Mouse (Mus musculus): Measurements from ENCODE around the gene Ipmk. TPM values are rescaled to one million over a fixed set of nuclear protein-coding genes. Genes with fewer than 3 reads are reported as not detected.

Gene Ipmk
- total and polyA plus RNA-seq, 3 experiments = 14.7 to 27.1 (median 23.8) TPM

GRCm38 (mm10) chr10:71354947-71355346, 7.4 kb downstream of the Ipmk start:
- dilution Hi-C loops (cut with MboI; ENCODE audit: extremely low pct_ligation_motif_present, extremely low pct_unique_long_range_greater_than_20kb, low sequenced_read_pairs) = no loop called here
- DNase-seq (ENCODE audit: extremely low read depth) = no peak
- H3K4me2 ChIP-seq (ENCODE audit: insufficient read depth, low read depth, poor library complexity, severe bottlenecking) = no peak overlapping the region
- in situ Hi-C loops (cut with MboI; ENCODE audit: low pct_ligation_motif_present, low pct_unique_long_range_greater_than_20kb, low sequenced_read_pairs) = no loop called here
- H3K27me3 ChIP-seq (replicated peaks) = no peaks in the 10 kb centered on the region
- TF ChIP-seq NELFE (IDR thresholded peaks at IDR 0.05; ENCODE audit: low read depth, low read length) = no peak
- no peak for TF ChIP-seq CHD1 (IDR thresholded peaks at IDR 0.05; ENCODE audit: low read depth, low read length)
- TF ChIP-seq TBP (conservative IDR thresholded peaks at IDR 0.05; ENCODE audit: low read depth, low read length) = no peak
- no peak for TF ChIP-seq BHLHE40 (IDR thresholded peaks at IDR 0.05; ENCODE audit: low read depth, low read length)
- TF ChIP-seq E2F4 (IDR thresholded peaks at IDR 0.05; ENCODE audit: insufficient replicate concordance, low read depth, low read length) = no peak
- no peak for TF ChIP-seq RCOR1 (conservative IDR thresholded peaks at IDR 0.05; ENCODE audit: low read depth, low read length)
- no peak for TF ChIP-seq USF2 (conservative IDR thresholded peaks at IDR 0.05; ENCODE audit: low read depth, low read length)
- no peak for TF ChIP-seq POLR2A (IDR thresholded peaks at IDR 0.05; ENCODE audit: low read depth, low read length)
- H3K9ac ChIP-seq (ENCODE audit: insufficient read depth, low read depth) = no peak overlapping the region
- no peak overlapping the region for H3K27ac ChIP-seq (ENCODE audit: insufficient read depth, low read depth)
- no peaks in the 10 kb centered on the region for H3K9me3 ChIP-seq (replicated peaks; ENCODE audit: low read length)
- H3K4me1 ChIP-seq (ENCODE audit: control insufficient read depth in 1 of 2, insufficient read depth in 2 of 2) = peaks cover 2 to 22% of the 10 kb centered on the region in 2 experiments; a peak in 2 of 4 replicates
- H3K36me3 ChIP-seq (replicated peaks in 1 of 2; ENCODE audit: control insufficient read depth in 1 of 2, insufficient read depth in 1 of 2, low read length in 1 of 2) = peaks cover 6 to 62% of the 10 kb centered on the region in 2 experiments
- peaks cover 6% of the 10 kb centered on the region; the same call in 1 of the 2 replicates for H3K79me2 ChIP-seq (replicated peaks; ENCODE audit: control insufficient read depth, extremely low read depth, insufficient read depth, poor library complexity, severe bottlenecking)
- no peak overlapping the region for H3K4me3 ChIP-seq (replicated peaks in 1 of 3; ENCODE audit: low read depth in 2 of 3, low read length in 2 of 3, poor library complexity in 1 of 3)

DNA sequence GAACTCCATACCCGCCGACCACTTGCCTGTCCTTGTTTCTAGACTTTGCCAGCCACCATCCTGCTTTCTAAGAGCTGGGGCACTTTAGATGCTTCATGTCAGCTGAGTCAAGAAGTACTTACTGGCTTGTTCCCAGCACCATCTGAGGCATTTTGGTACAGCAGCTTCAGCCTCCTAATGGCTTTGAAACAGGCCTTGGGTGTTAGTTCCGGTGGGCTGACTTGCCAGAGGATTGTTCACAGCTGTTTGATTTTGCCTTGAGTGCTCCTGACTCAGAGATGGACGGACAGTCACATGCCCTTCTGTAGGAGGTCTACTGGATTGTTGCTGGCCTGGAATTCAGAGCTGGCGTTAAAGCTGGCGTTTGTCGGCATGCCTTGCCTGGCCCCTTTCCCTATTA, 13.5 kb downstream of the Ipmk start:
- Histone ChIP-seq H3K36me3 (replicated peaks in 1 of 2; ENCODE audit: control insufficient read depth in 1 of 2, insufficient read depth in 1 of 2, low read length in 1 of 2) (peaks cover 4 to 54% of the 10 kb centered on the region in 2 experiments), H3K4me3 (replicated peaks in 1 of 3; ENCODE audit: low read depth in 2 of 3, low read length in 2 of 3, poor library complexity in 1 of 3) (no peak overlapping the region), H3K27me3 (replicated peaks) (no peaks in the 10 kb centered on the region), H3K4me1 (ENCODE audit: control insufficient read depth in 1 of 2, insufficient read depth in 2 of 2) (peaks cover 10 to 45% of the 10 kb centered on the region in 2 experiments), H3K79me2 (replicated peaks; ENCODE audit: control insufficient read depth, extremely low read depth, insufficient read depth, poor library complexity, severe bottlenecking) (peaks cover 4% of the 10 kb centered on the region; the same call in 1 of the 2 replicates), H3K9ac (ENCODE audit: insufficient read depth, low read depth) (no peak overlapping the region), H3K27ac (ENCODE audit: insufficient read depth, low read depth) (no peak overlapping the region), H3K9me3 (replicated peaks; ENCODE audit: low read length) (no peaks in the 10 kb centered on the region), H3K4me2 (ENCODE audit: insufficient read depth, low read depth, poor library complexity, severe bottlenecking) (no peak overlapping the region)
- dilution Hi-C loops (cut with MboI; ENCODE audit: extremely low pct_ligation_motif_present, extremely low pct_unique_long_range_greater_than_20kb, low sequenced_read_pairs) = no loop called here
- no peak for TF ChIP-seq CHD1 (IDR thresholded peaks at IDR 0.05; ENCODE audit: low read depth, low read length)
- no peak for DNase-seq (ENCODE audit: extremely low read depth)
- in situ Hi-C loops (cut with MboI; ENCODE audit: low pct_ligation_motif_present, low pct_unique_long_range_greater_than_20kb, low sequenced_read_pairs) = no loop called here

DNA sequence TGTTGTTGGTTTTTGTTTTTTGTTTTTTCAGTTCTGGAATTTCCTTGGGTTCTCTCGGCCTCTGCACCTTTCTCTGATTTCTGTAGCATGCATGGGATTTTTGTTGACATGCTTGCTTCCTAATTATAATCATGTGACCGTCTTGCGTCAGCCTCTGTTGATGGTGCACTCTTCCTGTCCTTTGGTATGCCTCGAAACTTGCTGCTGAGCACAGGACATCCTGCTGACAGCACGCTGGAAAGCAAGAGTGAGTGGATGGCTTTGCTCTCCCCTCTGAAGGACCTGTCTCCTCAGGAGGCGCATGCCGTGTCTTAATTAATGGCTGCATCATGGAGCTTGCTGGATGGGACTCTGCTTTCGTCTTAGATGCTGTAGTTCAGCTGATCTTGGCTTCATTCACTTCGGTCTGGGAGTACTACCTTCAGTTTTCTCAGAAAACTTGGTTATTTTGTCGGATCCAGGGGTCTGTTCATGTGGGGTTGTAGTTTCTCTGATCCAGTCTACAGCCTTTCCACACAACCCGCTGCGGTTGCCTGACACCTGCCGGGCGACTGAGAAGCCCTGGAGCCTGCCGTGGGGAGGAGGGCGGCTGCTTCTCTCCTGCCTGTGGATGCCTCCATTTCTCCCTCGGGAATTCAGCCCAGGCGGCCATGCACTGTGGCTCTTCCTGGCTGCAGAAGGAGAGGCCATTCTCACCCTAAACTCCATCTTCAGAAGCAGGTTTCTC, 14.4 kb downstream of the Ipmk start:
- Histone ChIP-seq H3K36me3 (replicated peaks in 1 of 2; ENCODE audit: control insufficient read depth in 1 of 2, insufficient read depth in 1 of 2, low read length in 1 of 2) (peaks cover 4 to 61% of the 10 kb centered on the region in 2 experiments), H3K4me3 (replicated peaks in 1 of 3; ENCODE audit: low read depth in 2 of 3, low read length in 2 of 3, poor library complexity in 1 of 3) (no peak overlapping the region), H3K4me1 (ENCODE audit: control insufficient read depth in 1 of 2, insufficient read depth in 2 of 2) (peaks cover 8 to 42% of the 10 kb centered on the region in 2 experiments), H3K27me3 (replicated peaks) (no peaks in the 10 kb centered on the region), H3K27ac (ENCODE audit: insufficient read depth, low read depth) (no peak overlapping the region), H3K9ac (ENCODE audit: insufficient read depth, low read depth) (no peak overlapping the region), H3K79me2 (replicated peaks; ENCODE audit: control insufficient read depth, extremely low read depth, insufficient read depth, poor library complexity, severe bottlenecking) (peaks cover 4% of the 10 kb centered on the region; the same call in 1 of the 2 replicates), H3K9me3 (replicated peaks; ENCODE audit: low read length) (no peaks in the 10 kb centered on the region), H3K4me2 (ENCODE audit: insufficient read depth, low read depth, poor library complexity, severe bottlenecking) (no peak overlapping the region)
- in situ Hi-C loops (cut with MboI; ENCODE audit: low pct_ligation_motif_present, low pct_unique_long_range_greater_than_20kb, low sequenced_read_pairs) = no loop called here
- no peak for DNase-seq (ENCODE audit: extremely low read depth)
- dilution Hi-C loops (cut with MboI; ENCODE audit: extremely low pct_ligation_motif_present, extremely low pct_unique_long_range_greater_than_20kb, low sequenced_read_pairs) = no loop called here
- TF ChIP-seq IRF4 (IDR thresholded peaks at IDR 0.05; ENCODE audit: low read depth, low read length) (no peak), NELFE (IDR thresholded peaks at IDR 0.05; ENCODE audit: low read depth, low read length) (no peak), NRF1 (IDR thresholded peaks at IDR 0.05; ENCODE audit: low read depth, low read length) (no peak), USF1 (IDR thresholded peaks at IDR 0.05; ENCODE audit: low read depth, low read length) (no peak), ZC3H11A (IDR thresholded peaks at IDR 0.05; ENCODE audit: low read depth, low read length) (no peak), ZNF384 (IDR thresholded peaks at IDR 0.05; ENCODE audit: low read depth, low read length) (no peak), MYC (IDR thresholded peaks at IDR 0.05; ENCODE audit: low read depth, low read length) (no peak), MXI1 (IDR thresholded peaks at IDR 0.05; ENCODE audit: low read depth, low read length) (no peak), CHD2 (IDR thresholded peaks at IDR 0.05; ENCODE audit: low read length) (no peak), POLR2AphosphoS2 (IDR thresholded peaks at IDR 0.05; ENCODE audit: low read depth, low read length) (no peak), CTCF (conservative IDR thresholded peaks at IDR 0.05 in 1 of 2, IDR thresholded peaks at IDR 0.05 in 1 of 2; ENCODE audit: low read depth in 2 of 2, low read length in 2 of 2) (no peak), SIN3A (IDR thresholded peaks at IDR 0.05; ENCODE audit: low read length) (no peak), MEF2A (IDR thresholded peaks at IDR 0.05; ENCODE audit: borderline replicate concordance, low read depth, low read length) (no peak), JUND (conservative IDR thresholded peaks at IDR 0.05; ENCODE audit: low read depth, low read length) (no peak), CHD1 (IDR thresholded peaks at IDR 0.05; ENCODE audit: low read depth, low read length) (no peak)
